Mouse (Mus musculus) forebrain, embryonic 14.5 days (tissue): Measurements from ENCODE around the gene Gm20388. TPM values are rescaled to one million over a fixed set of nuclear protein-coding genes. Genes with fewer than 3 reads are reported as not detected.

Source experiments
- ATAC-seq: fragments of 200-750 bp; cut with Nextera tagmentation; 2 replicates; pipeline ENCODE4 v1.8.0; 2017; ENCODE audit warnings: mild to moderate bottlenecking, moderate library complexity
- DNase-seq: peaks from one replicate; pipeline ENCODE4 v3.0.0-alpha.2; 2015; ENCODE audit warnings: low spot score
- H3K27ac ChIP-seq: fragments of 300-500 bp; sonication (generic); 2 replicates; pipeline ENCODE4 v1.5.1; 2014; ENCODE audit warnings: low read depth, mild to moderate bottlenecking, control low read depth, low read length, moderate library complexity
- H3K27me3 ChIP-seq: fragments of 300-500 bp; sonication (generic); replicated peaks from 2 replicates; pipeline ENCODE4 v1.6.1; 2014; ENCODE audit warnings: low read length, control low read depth, mixed read lengths; ENCODE audit not compliant: control insufficient read depth, insufficient read depth
- H3K36me3 ChIP-seq: fragments of 300-500 bp; sonication (generic); 2 replicates; pipeline ENCODE4 v1.6.1; 2014; ENCODE audit warnings: low read length, control low read depth; ENCODE audit not compliant: control insufficient read depth, insufficient read depth
- H3K4me1 ChIP-seq: fragments of 300-500 bp; sonication (generic); 2 replicates; pipeline ENCODE4 v1.6.1; 2014; ENCODE audit warnings: antibody characterized with exemption, low read length, control low read depth; ENCODE audit not compliant: control insufficient read depth, insufficient read depth
- H3K4me2 ChIP-seq: fragments of 300-500 bp; sonication (generic); 2 replicates; pipeline ENCODE4 v1.6.1; 2014; ENCODE audit warnings: mild to moderate bottlenecking, control low read depth, low read length
- H3K4me3 ChIP-seq: fragments of 300-500 bp; sonication (generic); 2 replicates; pipeline ENCODE4 v1.5.1; 2014; ENCODE audit warnings: low read depth, low read length, control low read depth
- H3K9ac ChIP-seq: fragments of 300-500 bp; sonication (generic); 2 replicates; pipeline ENCODE4 v1.6.1; 2014; ENCODE audit warnings: mild to moderate bottlenecking, low read length, control low read depth, moderate library complexity
- H3K9me3 ChIP-seq: fragments of 300-500 bp; sonication (generic); replicated peaks from 2 replicates; pipeline ENCODE4 v1.6.1; 2016; ENCODE audit warnings: low read length, control low read depth, mixed read lengths; ENCODE audit not compliant: control insufficient read depth
- WGBS: fragments of 180-500 bp; shearing (Covaris S2); extraction: QIAGEN DNeasy Blood & Tissue Kit; methylation state at CpG from one replicate; pipeline ENCODE4 v1.1.7; 2014; 5-methylcytosine and 5-hydroxymethylcytosine counted together
- polyA plus RNA-seq: library from polyadenylated mRNA; unstranded; fragments of >200 nt; fragmentation: Nextera tagmentation; extraction: Ambion mirVana; gene quantifications from 2 replicates; pipeline ENCODE4 v1.2.1, GENCODE M21; 2014

Gene Gm20388
- polyA plus RNA-seq, 1 experiment from 2014 or later, result 7.4 TPM

DNA sequence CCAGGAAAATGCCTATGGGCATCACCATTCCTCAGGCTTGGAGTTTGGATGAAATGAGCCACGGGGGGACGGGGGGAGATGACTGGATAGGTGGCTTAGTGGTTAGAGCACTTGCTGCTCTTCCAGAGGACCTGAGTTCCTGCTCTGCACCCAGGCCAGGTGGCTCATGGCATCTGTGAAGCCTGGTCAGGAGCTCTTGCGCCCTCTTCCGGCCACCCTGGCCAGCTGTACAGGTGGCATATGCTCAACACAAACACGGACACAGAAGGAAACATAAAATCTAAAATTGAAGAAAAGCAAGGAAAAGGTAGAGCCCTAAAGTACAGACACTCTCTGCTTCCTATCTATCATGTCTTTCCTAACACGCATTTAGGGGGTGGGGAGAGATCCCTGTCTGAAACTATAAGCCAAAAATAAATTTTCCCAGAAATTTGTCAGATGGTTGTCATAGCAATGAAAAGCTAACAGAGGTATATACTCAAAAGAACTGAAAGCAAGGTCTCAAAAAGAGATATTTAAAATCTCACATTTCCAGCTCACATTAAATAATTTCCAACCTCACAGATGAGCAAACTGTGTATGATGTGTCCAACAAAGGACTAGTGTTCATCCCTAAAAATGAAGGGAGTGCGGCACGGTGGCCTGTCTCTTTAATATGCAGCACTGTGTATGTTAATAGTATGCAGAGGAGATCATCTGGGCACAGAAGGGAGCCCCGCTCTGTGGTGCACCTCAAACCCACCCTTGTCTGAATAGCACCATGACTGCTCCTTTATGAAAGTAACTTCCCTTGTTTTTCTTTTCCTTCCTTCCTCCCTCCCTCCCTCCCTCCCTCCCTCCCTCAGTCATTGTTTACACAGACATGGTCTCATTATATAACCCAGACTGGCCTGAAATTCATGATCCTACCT is 3032.4 kb downstream of the Gm20388 start:
- Histone ChIP-seq H3K4me1 (no peaks in the 10 kb centered on the region; the same call in 1 of the 2 replicates), H3K27ac (peak overlapping the region; percentile 35; the same call in 1 of the 2 replicates), H3K27me3 (no peaks in the 10 kb centered on the region), H3K36me3 (no peaks in the 10 kb centered on the region), H3K9ac (no peak overlapping the region), H3K4me2 (no peak overlapping the region), H3K9me3 (no peaks in the 10 kb centered on the region), H3K4me3 (no peak overlapping the region)
- DNase-seq, result no peak
- 0 out of 2 replicates have a peak, but pooled peaks have one; percentile 44 for ATAC-seq
- WGBS, result 73% methylated on average over 9 of the region's 9 CpGs

DNA sequence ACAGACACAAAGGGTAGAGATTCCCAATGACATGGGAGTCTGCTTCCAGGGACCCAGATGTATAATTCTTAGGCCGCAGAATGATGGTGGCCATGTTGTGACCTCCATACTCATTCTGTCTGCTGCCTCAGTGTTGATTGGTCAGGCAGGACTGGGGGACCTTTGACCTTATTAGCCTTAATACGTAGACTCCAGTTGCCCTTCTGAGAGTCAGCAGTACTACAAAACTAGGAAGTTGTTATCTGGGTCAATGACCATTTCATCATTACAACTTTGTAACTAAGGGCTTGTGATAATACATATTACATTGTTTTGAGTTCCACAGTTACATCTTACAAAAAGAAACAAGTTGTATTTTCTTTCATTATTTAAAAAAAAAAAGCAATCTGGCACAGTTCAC is 3035.1 kb downstream of the Gm20388 start:
- ATAC-seq (no peak), DNase-seq (no peak)
- Histone ChIP-seq H3K9me3 (no peaks in the 10 kb centered on the region), H3K4me2 (no peak overlapping the region), H3K9ac (no peak overlapping the region), H3K27me3 (no peaks in the 10 kb centered on the region), H3K36me3 (no peaks in the 10 kb centered on the region), H3K27ac (no peak overlapping the region), H3K4me3 (no peak overlapping the region), H3K4me1 (peaks cover 3% of the 10 kb centered on the region)
- 91% methylated on average over 2 of the region's 2 CpGs for whole genome bisulfite sequencing

- Histone ChIP-seq H3K9me3 (no peaks in the 10 kb centered on the region), H3K4me3 (no peak overlapping the region), H3K27me3 (no peaks in the 10 kb centered on the region), H3K9ac (no peak overlapping the region), H3K4me1 (peaks cover 3% of the 10 kb centered on the region), H3K4me2 (no peak overlapping the region), H3K27ac (no peak overlapping the region), H3K36me3 (no peaks in the 10 kb centered on the region)
- 86% methylated on average over 5 of the region's 5 CpGs for WGBS
- no peak for ATAC-seq
- no peak for DNase-seq
These were observed 3039.1 kb downstream of the Gm20388 start for GRCm38 (mm10) chr8:122949701-122950100.

DNA sequence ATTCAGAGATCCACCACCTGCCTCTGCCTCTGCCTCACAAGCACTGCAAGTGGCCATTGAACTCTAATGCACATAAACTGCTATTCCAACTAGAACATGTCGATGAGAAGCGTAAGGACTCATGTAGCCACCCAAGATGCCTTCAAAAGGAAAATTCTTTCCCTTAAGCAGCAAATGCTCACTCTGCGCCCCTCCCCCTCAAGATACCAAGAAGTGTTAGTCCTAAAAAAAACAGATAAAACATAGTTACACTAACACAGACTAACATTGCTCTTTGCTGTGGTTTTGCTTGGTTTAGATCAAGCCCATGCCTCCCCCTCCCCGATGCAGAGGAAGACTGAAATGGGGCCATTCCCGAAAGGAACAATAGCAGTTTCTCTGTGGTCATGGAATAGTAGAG is 3040.8 kb downstream of the Gm20388 start:
- no peak overlapping the region for H3K27ac ChIP-seq
- DNase-seq (no peak), ATAC-seq (no peak)
- no peaks in the 10 kb centered on the region for H3K36me3 ChIP-seq
- H3K9me3 ChIP-seq, result no peaks in the 10 kb centered on the region
- H3K9ac ChIP-seq, result no peak overlapping the region
- H3K27me3 ChIP-seq, result no peaks in the 10 kb centered on the region
- H3K4me2 ChIP-seq, result no peak overlapping the region
- peaks cover 3% of the 10 kb centered on the region for H3K4me1 ChIP-seq
- 91% methylated on average over 5 of the region's 5 CpGs for WGBS
- H3K4me3 ChIP-seq, result no peak overlapping the region

- Histone ChIP-seq H3K4me2 (no peak overlapping the region), H3K9ac (no peak overlapping the region), H3K36me3 (no peaks in the 10 kb centered on the region), H3K4me3 (no peak overlapping the region), H3K4me1 (peaks cover 3% of the 10 kb centered on the region), H3K9me3 (no peaks in the 10 kb centered on the region), H3K27ac (no peak overlapping the region), H3K27me3 (no peaks in the 10 kb centered on the region)
- WGBS, result 92% methylated on average over 6 of the region's 6 CpGs
- ATAC-seq (no peak), DNase-seq (no peak)
These were observed 3042.4 kb downstream of the Gm20388 start for GRCm38 (mm10) chr8:122953028-122953427.

- no peak for ATAC-seq
- no peak overlapping the region for H3K9ac ChIP-seq
- no peak overlapping the region for H3K27ac ChIP-seq
- WGBS, result 89% methylated on average over 3 of the region's 3 CpGs
- no peak overlapping the region for H3K4me3 ChIP-seq
- no peaks in the 10 kb centered on the region for H3K9me3 ChIP-seq
- DNase-seq, result no peak
- no peak overlapping the region for H3K4me2 ChIP-seq
- H3K27me3 ChIP-seq, result no peaks in the 10 kb centered on the region
- peaks cover 3% of the 10 kb centered on the region for H3K4me1 ChIP-seq
- no peaks in the 10 kb centered on the region for H3K36me3 ChIP-seq
These were observed 3043.6 kb downstream of the Gm20388 start for GRCm38 (mm10) chr8:122954090-122954799.

DNA sequence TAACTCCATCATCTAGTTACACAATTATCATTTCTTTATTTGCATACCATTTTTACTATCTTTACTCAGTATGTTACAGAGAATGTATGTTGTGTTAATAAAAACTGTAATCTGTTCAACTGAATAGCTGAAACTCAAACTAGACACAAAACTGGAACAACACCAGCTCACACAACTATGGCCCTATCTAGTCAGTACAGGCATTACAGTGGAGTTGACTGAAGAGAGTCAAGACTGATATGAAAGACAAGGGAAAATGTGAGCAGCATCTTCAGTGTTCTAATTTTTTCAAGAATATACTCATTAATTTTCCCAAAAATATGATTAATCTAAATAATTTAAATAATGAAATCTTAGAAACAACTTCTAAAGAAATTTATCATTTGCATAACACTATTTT is 3044.6 kb downstream of the Gm20388 start:
- no peak overlapping the region for H3K4me3 ChIP-seq
- no peaks in the 10 kb centered on the region for H3K27me3 ChIP-seq
- no peak overlapping the region for H3K27ac ChIP-seq
- no peak for ATAC-seq
- no peaks in the 10 kb centered on the region for H3K36me3 ChIP-seq
- no peak overlapping the region for H3K4me2 ChIP-seq
- no peaks in the 10 kb centered on the region for H3K9me3 ChIP-seq
- no peaks in the 10 kb centered on the region for H3K4me1 ChIP-seq
- DNase-seq, result no peak
- H3K9ac ChIP-seq, result no peak overlapping the region

DNA sequence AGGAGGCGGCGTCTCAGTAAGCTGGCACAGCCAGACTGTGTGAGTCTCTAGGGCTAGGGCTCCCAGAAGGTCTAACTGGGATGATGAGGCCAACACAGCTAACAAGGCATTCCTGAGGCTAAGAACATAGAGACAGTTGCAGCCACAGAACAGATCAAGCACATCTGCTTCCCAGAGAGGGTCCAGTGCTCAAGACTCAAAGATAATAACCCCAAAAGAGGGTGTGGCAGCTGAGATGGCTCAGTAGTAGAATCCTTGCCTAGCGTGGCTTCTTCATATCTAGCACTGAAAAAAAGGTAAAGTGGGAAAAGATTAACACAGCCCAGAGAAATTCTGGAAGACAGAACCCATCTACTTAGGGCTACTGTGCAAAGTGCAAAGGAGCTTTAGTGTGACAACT is 3045.4 kb downstream of the Gm20388 start:
- Histone ChIP-seq H3K27ac (no peak overlapping the region), H3K36me3 (no peaks in the 10 kb centered on the region), H3K9ac (no peak overlapping the region), H3K4me1 (no peaks in the 10 kb centered on the region), H3K9me3 (no peaks in the 10 kb centered on the region), H3K4me2 (no peak overlapping the region), H3K4me3 (no peak overlapping the region), H3K27me3 (no peaks in the 10 kb centered on the region)
- DNase-seq, result no peak
- no peak for ATAC-seq
- WGBS, result 90% methylated on average over 3 of the region's 3 CpGs

GRCm38 (mm10) chr8:122960323-122960722 is 3049.7 kb downstream of the Gm20388 start:
- H3K4me2 ChIP-seq, result no peak overlapping the region
- H3K4me1 ChIP-seq, result no peaks in the 10 kb centered on the region
- no peaks in the 10 kb centered on the region for H3K9me3 ChIP-seq
- no peak overlapping the region for H3K4me3 ChIP-seq
- H3K27me3 ChIP-seq, result no peaks in the 10 kb centered on the region
- H3K36me3 ChIP-seq, result no peaks in the 10 kb centered on the region
- DNase-seq (no peak), ATAC-seq (no peak)
- WGBS, result 88% methylated on average over 5 of the region's 5 CpGs
- H3K27ac ChIP-seq, result no peak overlapping the region
- H3K9ac ChIP-seq, result no peak overlapping the region
